In the genomic region with DNA sequence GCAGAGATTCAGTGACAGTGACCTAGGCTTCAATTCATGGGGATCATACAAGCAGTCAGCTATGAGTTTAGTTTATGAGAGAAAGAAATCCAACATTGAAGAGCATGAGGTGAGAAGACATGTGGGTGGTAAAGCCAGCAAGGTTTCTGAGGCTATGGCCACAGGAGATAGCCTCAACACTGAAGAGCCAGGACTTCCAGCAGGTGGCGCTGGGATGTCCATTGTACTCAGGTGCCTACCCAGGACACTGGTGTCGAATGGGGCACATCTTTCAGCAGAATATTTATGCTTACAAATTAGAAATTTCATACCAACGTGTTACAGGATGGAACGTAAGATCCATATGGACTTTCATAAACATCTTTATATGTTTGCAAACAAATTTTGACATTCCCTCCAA, we compare ENCODE assay signal across 8 mouse cellular contexts. TPM values are rescaled to one million over a fixed set of nuclear protein-coding genes. Genes with fewer than 3 reads are reported as not detected.
DNase-seq lines count a peak whose midpoint lies in the region; ATAC-seq lines count a peak whose summit lies in the region.

No protein-coding gene starts in this region.

- ATAC-seq in neutrophil, adult 5-6 weeks (ENCODE audit: extremely low read depth, insufficient number of reproducible peaks, low FRiP score, poor library complexity, severe bottlenecking) = peak; percentile 63; the same call in 1 of the 2 replicates

- peak; percentile 61 for DNase-seq in gastrocnemius, adult 18-20 months (ENCODE audit: low spot score)
- no peak for DNase-seq in gastrocnemius, postnatal 25 days
- peak; percentile 54 for DNase-seq in urinary bladder, postnatal 25 days (ENCODE audit: low spot score)
- no peak for DNase-seq in urinary bladder, postnatal 10 days (ENCODE audit: low spot score)
- DNase-seq in cerebellum, postnatal 36 days = peak; percentile 78
- DNase-seq in kidney, postnatal 25 days = peak; percentile 76 to 84
- DNase-seq in ovary, postnatal 14 days (ENCODE audit: low spot score) = no peak

RNA-seq across cellular contexts. Expression of a gene that starts 19.8 kb away (rescaled TPM):
- 1 to 10 TPM; 2.3 to 2.8 TPM for total RNA-seq in gastrocnemius, adult 18-20 months (2021)
- total RNA-seq in gastrocnemius, postnatal 25 days (2021) = 1 to 10 TPM; 3.7 to 4.1 TPM
- total RNA-seq in neutrophil, adult 5-6 weeks (2017) = 0.86 and 1.0 TPM in 2 replicates

RNA-seq across cellular contexts. Expression of a gene that starts 35.5 kb away (rescaled TPM):
- total RNA-seq in gastrocnemius, adult 18-20 months (2021) = not detected
- not detected for total RNA-seq in gastrocnemius, postnatal 25 days (2021)
- not detected in 2 replicates for total RNA-seq in neutrophil, adult 5-6 weeks (2017)

Comparison
In these comparisons a context has a peak if more than half of its experiments do, and no peak if none do; other contexts are left out.
1. DNase-seq: peak in gastrocnemius, adult 18-20 months (single experiment), urinary bladder, postnatal 25 days (single experiment), cerebellum, postnatal 36 days (2 of 2) and kidney, postnatal 25 days (2 of 2); none in gastrocnemius, postnatal 25 days (single experiment), urinary bladder, postnatal 10 days (single experiment) and ovary, postnatal 14 days (single experiment).